Mouse (Mus musculus) heart, embryonic 11.5 days (tissue): ENCODE measurements around the gene Rhof. TPM values are rescaled to one million over a fixed set of nuclear protein-coding genes. Genes with fewer than 3 reads are reported as not detected.

Experiments used
- ATAC-seq: fragments of 200-750 bp; cut with Nextera tagmentation; replicated peaks from 2 replicates; pipeline ENCODE4 v1.8.0; 2017; ENCODE audit warnings: moderate library complexity; ENCODE audit not compliant: insufficient number of reproducible peaks, low FRiP score, low TSS enrichment
- H3K27ac ChIP-seq: fragments of 300-500 bp; sonication (generic); 2 replicates; pipeline ENCODE4 v1.5.1; 2014; ENCODE audit warnings: mild to moderate bottlenecking, low read depth, low read length
- H3K27me3 ChIP-seq: fragments of 300-500 bp; sonication (generic); 2 replicates; pipeline ENCODE4 v1.6.1; 2014; ENCODE audit warnings: mild to moderate bottlenecking, low read length, mixed read lengths; ENCODE audit not compliant: control insufficient read depth, insufficient read depth
- H3K36me3 ChIP-seq: fragments of 300-500 bp; sonication (generic); 2 replicates; pipeline ENCODE4 v1.6.1; 2014; ENCODE audit warnings: mild to moderate bottlenecking, low read length, moderate library complexity, mixed read lengths; ENCODE audit not compliant: control insufficient read depth, insufficient read depth
- H3K4me1 ChIP-seq: fragments of 300-500 bp; sonication (generic); 2 replicates; pipeline ENCODE4 v1.6.1; 2014; ENCODE audit warnings: low read length; ENCODE audit not compliant: control insufficient read depth, insufficient read depth
- H3K4me2 ChIP-seq: fragments of 300-500 bp; sonication (generic); 2 replicates; pipeline ENCODE4 v1.6.1; 2014; ENCODE audit warnings: mild to moderate bottlenecking, moderate library complexity
- H3K4me3 ChIP-seq: fragments of 300-500 bp; sonication (generic); 2 replicates; pipeline ENCODE4 v1.5.1; 2014; ENCODE audit warnings: low read depth, low read length
- H3K9ac ChIP-seq: fragments of 300-500 bp; sonication (generic); 2 replicates; pipeline ENCODE4 v1.6.1; 2014; ENCODE audit warnings: mild to moderate bottlenecking, low read depth, low read length, moderate library complexity
- H3K9me3 ChIP-seq: fragments of 300-500 bp; sonication (generic); replicated peaks from 2 replicates; pipeline ENCODE4 v1.6.1; 2016; ENCODE audit warnings: low read length; ENCODE audit not compliant: control insufficient read depth
- WGBS: fragments of 180-500 bp; shearing (Covaris S2); extraction: QIAGEN DNeasy Blood & Tissue Kit; methylation state at CpG from one replicate; pipeline ENCODE4 v1.1.7; 2014; ENCODE audit not compliant: insufficient replicate concordance; 5-methylcytosine and 5-hydroxymethylcytosine counted together
- polyA plus RNA-seq: library from polyadenylated mRNA; unstranded; fragments of >200 nt; fragmentation: Nextera tagmentation; extraction: Ambion mirVana; gene quantifications from 2 replicates; pipeline ENCODE4 v1.2.1, GENCODE M21; 2014

Rhof gene
- polyA plus RNA-seq, 1 experiment from 2014 or later = 1.4 TPM

DNA sequence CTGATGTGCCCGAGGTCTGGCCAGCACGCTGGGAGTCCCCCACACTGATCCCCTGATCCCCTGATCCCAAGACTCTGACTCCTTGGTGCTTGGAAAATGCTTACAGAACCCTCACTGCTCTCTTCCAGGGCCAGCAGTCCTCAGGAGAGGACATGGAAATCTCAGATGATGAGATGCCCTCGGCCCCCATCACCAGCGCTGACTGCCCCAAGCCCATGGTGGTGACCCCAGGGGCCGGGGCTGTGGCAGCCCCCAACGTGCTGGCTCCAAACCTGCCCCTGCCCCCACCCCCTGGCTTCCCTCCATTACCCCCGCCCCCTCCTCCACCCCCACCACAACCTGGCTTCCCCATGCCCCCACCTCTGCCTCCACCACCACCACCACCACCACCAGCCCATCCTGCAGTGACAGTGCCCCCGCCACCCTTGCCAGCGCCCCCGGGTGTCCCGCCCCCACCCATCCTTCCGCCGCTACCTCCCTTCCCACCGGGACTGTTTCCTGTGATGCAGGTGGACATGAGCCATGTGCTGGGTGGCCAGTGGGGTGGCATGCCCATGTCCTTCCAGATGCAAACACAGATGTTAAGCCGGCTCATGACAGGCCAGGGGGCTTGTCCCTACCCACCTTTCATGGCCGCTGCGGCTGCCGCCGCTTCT lies 19.3 kb upstream of the Rhof start:
- Histone ChIP-seq H3K4me1 (peaks cover 33% of the 10 kb centered on the region), H3K4me2 (no peak overlapping the region), H3K27me3 (no peaks in the 10 kb centered on the region), H3K4me3 (no peak overlapping the region), H3K9me3 (no peaks in the 10 kb centered on the region), H3K27ac (no peak overlapping the region), H3K36me3 (peaks cover 47% of the 10 kb centered on the region), H3K9ac (no peak overlapping the region)
- ATAC-seq = no peak
- 93% methylated on average over 19 of the region's 19 CpGs for WGBS

DNA sequence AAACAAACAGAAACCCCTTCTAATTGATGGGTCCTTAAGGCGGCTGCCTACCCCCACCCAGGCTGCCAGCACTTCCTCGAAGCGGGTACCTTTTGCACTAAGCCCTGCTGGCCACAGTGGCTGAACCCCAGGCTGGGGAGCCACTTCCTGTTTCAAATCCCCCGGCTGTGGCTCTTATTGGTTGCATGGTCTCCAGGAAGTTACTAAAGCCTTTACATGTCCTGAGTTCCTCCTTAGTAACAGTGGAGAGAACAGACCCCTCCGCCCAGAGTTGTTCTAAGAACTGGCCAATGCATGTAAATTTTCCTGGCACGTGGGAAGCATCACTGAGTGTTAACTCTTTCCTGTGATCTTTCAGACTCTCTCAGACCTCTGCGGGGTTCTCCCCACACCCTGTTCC lies 18.6 kb upstream of the Rhof start:
- peaks cover 34% of the 10 kb centered on the region for H3K4me1 ChIP-seq
- peaks cover 53% of the 10 kb centered on the region for H3K36me3 ChIP-seq
- no peak overlapping the region for H3K4me3 ChIP-seq
- H3K27me3 ChIP-seq = no peaks in the 10 kb centered on the region
- H3K9ac ChIP-seq = no peak overlapping the region
- ATAC-seq = no peak
- H3K27ac ChIP-seq = 0 out of 2 replicates have a peak overlapping the region, but pooled peaks have one; percentile 22
- H3K4me2 ChIP-seq = peak overlapping the region; percentile 53
- H3K9me3 ChIP-seq = no peaks in the 10 kb centered on the region
- 37% methylated on average over 7 of the region's 7 CpGs for WGBS

DNA sequence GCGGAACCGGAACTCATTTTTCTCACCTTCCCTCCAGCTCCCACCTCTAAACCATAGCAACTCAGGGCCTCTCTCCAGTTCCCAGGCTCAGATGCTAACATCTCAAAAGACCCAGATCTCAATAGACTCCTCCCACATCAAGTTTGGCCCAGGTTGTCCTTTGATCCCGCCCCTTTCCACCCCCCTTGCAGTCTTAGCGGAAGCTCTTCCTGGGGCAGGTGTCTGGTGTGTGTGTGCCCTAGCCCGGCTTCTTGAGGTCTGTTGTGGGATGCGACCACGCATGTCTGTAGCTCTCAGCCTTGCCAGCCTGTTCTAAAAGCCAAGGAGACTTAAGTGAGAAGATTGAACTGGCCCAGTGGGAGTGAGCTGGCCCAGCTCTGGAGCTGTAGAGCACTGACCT lies 18.1 kb upstream of the Rhof start:
- H3K27ac ChIP-seq = 0 out of 2 replicates have a peak overlapping the region, but pooled peaks have one; percentile 22
- peak overlapping the region; percentile 53 for H3K4me2 ChIP-seq
- no peaks in the 10 kb centered on the region for H3K9me3 ChIP-seq
- no peak overlapping the region for H3K9ac ChIP-seq
- H3K4me1 ChIP-seq = peaks cover 38% of the 10 kb centered on the region
- no peaks in the 10 kb centered on the region for H3K27me3 ChIP-seq
- peaks cover 52% of the 10 kb centered on the region for H3K36me3 ChIP-seq
- H3K4me3 ChIP-seq = 0 out of 2 replicates have a peak overlapping the region, but pooled peaks have one; percentile 21
- WGBS = 49% methylated on average over 7 of the region's 7 CpGs
- no peak for ATAC-seq

DNA sequence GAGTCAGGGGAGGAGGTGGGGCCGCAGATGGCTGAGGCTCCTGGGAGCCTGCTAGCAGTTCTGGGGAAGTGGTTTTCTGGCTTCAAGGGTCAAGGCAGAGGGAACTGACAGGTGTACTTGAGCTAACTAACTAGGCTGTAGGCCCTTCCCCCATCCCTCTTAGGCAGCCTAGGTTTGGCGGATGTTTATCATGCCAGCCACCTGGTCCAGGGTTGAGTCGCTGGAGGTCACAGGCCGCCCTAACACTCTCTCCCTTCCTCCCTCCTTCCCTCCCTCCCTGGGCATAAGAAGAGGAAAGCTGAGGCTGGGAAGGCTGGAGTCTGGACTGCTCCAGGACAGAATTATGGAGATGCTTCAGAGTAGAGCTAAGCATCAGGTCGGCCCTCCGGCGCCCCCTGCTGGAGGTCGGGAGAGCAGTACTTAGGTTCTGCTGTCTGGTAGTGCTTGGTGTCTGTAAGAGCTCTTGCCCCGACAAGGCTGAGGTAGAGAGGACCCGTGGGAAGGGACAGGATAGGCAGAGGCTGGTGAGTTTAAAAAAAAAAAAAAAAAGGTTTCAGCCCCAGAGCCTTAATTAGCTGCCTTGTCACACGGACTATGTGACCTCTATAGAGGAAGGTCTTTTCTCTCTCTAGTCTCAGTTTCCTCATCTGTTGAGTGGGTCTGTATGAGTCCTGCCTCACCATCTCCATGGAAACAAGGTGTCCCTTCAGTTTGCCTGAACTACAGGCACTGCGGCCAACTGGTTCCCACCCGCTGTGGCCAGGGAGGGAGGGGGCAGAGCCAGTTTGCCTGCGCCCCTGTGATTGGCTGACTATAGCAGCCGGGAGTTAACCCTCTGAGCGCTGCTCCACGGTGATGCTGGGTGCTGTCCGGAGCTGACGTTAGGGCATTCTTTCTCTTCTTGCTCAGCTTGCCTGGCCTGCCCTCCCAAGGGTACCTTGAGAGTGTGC lies 17.2 kb upstream of the Rhof start:
- WGBS = 4% methylated on average over 19 of the region's 19 CpGs
- Histone ChIP-seq H3K4me1 (peaks cover 47% of the 10 kb centered on the region), H3K4me2 (peak overlapping the region; percentile 53), H3K36me3 (peaks cover 51% of the 10 kb centered on the region), H3K27ac (0 out of 2 replicates have a peak overlapping the region, but pooled peaks have one; percentile 3), H3K9me3 (no peaks in the 10 kb centered on the region), H3K9ac (0 out of 2 replicates have a peak overlapping the region, but pooled peaks have one; percentile 43), H3K27me3 (no peaks in the 10 kb centered on the region), H3K4me3 (peak overlapping the region; percentile 21)
- ATAC-seq = peak; percentile 63

DNA sequence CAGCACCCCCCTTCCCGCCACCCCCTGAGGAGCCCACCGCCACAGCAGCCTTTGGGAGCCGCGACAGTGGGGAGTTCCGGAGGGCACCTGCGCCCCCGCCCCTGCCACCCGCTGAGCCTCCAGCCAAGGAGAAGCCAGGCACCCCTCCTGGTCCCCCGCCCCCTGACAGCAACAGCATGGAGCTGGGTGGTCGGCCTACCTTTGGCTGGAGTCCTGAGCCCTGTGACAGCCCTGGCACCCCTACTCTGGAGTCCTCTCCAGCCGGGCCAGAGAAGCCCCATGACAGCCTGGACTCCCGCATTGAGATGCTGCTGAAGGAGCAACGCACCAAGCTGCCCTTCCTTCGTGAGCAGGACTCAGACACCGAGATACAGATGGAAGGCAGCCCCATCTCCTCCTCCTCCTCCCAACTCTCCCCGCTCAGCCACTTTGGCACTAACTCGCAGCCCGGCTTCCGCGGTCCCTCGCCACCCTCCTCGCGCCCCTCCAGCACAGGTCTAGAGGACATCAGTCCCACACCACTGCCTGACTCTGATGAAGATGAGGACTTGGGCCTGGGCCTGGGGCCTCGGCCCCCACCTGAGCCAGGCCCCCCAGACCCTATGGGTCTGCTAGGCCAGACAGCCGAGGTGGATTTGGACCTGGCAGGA lies 15.7 kb upstream of the Rhof start:
- no peak for ATAC-seq
- H3K4me1 ChIP-seq = peaks cover 57% of the 10 kb centered on the region
- H3K27ac ChIP-seq = no peak overlapping the region
- H3K36me3 ChIP-seq = peaks cover 41% of the 10 kb centered on the region
- no peaks in the 10 kb centered on the region for H3K27me3 ChIP-seq
- H3K4me2 ChIP-seq = no peak overlapping the region
- WGBS = 83% methylated on average over 24 of the region's 25 CpGs
- H3K4me3 ChIP-seq = no peak overlapping the region
- no peak overlapping the region for H3K9ac ChIP-seq
- no peaks in the 10 kb centered on the region for H3K9me3 ChIP-seq

DNA sequence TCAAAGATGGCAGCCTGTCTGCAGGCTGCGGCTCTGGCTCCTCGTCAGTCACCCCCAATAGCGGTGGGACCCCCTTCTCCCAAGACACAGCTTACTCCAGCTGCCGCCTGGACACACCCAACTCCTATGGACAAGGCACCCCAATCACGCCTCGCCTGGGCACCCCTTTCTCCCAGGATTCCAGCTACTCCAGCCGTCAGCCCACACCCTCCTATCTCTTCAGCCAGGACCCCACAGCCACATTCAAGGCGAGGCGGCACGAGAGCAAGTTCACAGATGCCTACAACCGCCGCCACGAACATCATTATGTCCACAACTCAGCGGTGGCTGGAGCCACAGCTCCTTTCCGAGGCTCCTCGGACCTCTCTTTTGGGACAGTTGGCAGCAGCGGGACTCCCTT lies 15.1 kb upstream of the Rhof start:
- no peaks in the 10 kb centered on the region for H3K9me3 ChIP-seq
- peaks cover 57% of the 10 kb centered on the region for H3K4me1 ChIP-seq
- H3K4me3 ChIP-seq = no peak overlapping the region
- no peak overlapping the region for H3K9ac ChIP-seq
- H3K4me2 ChIP-seq = no peak overlapping the region
- WGBS = 75% methylated on average over 17 of the region's 17 CpGs
- H3K36me3 ChIP-seq = peaks cover 35% of the 10 kb centered on the region
- ATAC-seq = no peak
- no peak overlapping the region for H3K27ac ChIP-seq
- no peaks in the 10 kb centered on the region for H3K27me3 ChIP-seq

DNA sequence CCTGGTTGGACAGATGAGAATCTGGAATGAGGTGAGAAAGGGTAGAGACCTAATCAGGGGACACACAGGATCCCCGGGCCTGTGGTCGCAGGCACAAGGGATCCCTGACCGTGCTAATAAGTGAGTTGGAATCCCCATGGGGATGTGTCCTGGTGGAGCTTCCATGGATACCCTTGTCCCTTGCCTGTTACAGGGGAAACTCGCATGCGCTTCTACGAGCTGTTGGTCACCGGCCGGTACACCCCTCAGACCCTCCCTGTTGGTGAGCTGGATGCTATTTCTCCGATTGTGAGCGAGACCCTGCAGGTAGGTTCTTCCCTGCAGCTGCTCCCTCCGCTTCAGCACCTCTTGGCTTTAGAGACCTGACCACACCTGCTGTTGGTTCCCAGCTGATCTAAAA lies 13.9 kb upstream of the Rhof start:
- Histone ChIP-seq H3K4me3 (no peak overlapping the region), H3K36me3 (peaks cover 28% of the 10 kb centered on the region), H3K27ac (no peak overlapping the region), H3K4me2 (peak overlapping the region; percentile 14; the same call in 1 of the 2 replicates), H3K9ac (no peak overlapping the region), H3K9me3 (no peaks in the 10 kb centered on the region), H3K27me3 (no peaks in the 10 kb centered on the region), H3K4me1 (peaks cover 56% of the 10 kb centered on the region)
- no peak for ATAC-seq
- 86% methylated on average over 11 of the region's 11 CpGs for WGBS
